In genomic region chr2:48465483-48465882, GRCm38 (mm10) we compare ENCODE assay signal across 19 mouse cellular contexts.
A peak's percentile ranks its signal among the peaks of the same experiment; 100 is the strongest.
DNase-seq lines count a peak whose midpoint lies in the region; ATAC-seq and TF ChIP-seq lines count a peak whose summit lies in the region.
"Had no signal": no experiment of that assay in that cellular context is flagged by ENCODE, and none has a peak within 500 bp of the region (broad histone marks: within the 10 kb centered on the region; RNA-seq: fewer than 3 reads in every experiment).

No protein-coding gene starts in this region.

- H3K4me3 ChIP-seq in intestine, embryonic 16.5 days (ENCODE audit: low read length) = no peak overlapping the region
- H3K4me3 ChIP-seq in stomach, postnatal 0 days (ENCODE audit: low read depth, low read length) = no peak overlapping the region
- H3K4me3 ChIP-seq: embryonic facial prominence, embryonic 10.5 days; embryonic facial prominence, embryonic 12.5 days; forebrain, embryonic 13.5 days; forebrain, embryonic 15.5 days had no signal

- WGBS in intestine, embryonic 16.5 days = 66% methylated on average over 4 of the region's 4 CpGs
- WGBS in stomach, postnatal 0 days = 69% methylated on average over 4 of the region's 4 CpGs

- no peaks in the 10 kb centered on the region for H3K4me1 ChIP-seq in intestine, embryonic 16.5 days (ENCODE audit: control insufficient read depth, insufficient read depth, low read length)
- H3K4me1 ChIP-seq in stomach, postnatal 0 days (replicated peaks; ENCODE audit: control insufficient read depth, insufficient read depth) = no peaks in the 10 kb centered on the region
- H3K4me1 ChIP-seq: embryonic facial prominence, embryonic 10.5 days; embryonic facial prominence, embryonic 12.5 days had no signal

- H3K36me3 ChIP-seq in intestine, embryonic 16.5 days (ENCODE audit: control insufficient read depth, insufficient read depth, low read length) = no peaks in the 10 kb centered on the region
- no peaks in the 10 kb centered on the region for H3K36me3 ChIP-seq in stomach, postnatal 0 days (ENCODE audit: control insufficient read depth, insufficient read depth, low read length)
- H3K36me3 ChIP-seq: embryonic facial prominence, embryonic 10.5 days; embryonic facial prominence, embryonic 12.5 days; forebrain, embryonic 15.5 days had no signal

- H3K9me3 ChIP-seq in intestine, embryonic 16.5 days (ENCODE audit: control insufficient read depth, low read length) = no peaks in the 10 kb centered on the region
- no peaks in the 10 kb centered on the region for H3K9me3 ChIP-seq in stomach, postnatal 0 days (ENCODE audit: control insufficient read depth, low read length)
- H3K9me3 ChIP-seq: embryonic facial prominence, embryonic 10.5 days; embryonic facial prominence, embryonic 12.5 days; forebrain, embryonic 13.5 days; forebrain, embryonic 15.5 days had no signal

- H3K4me2 ChIP-seq in intestine, embryonic 16.5 days (ENCODE audit: low read depth, low read length) = no peak overlapping the region
- no peak overlapping the region for H3K4me2 ChIP-seq in stomach, postnatal 0 days (replicated peaks; ENCODE audit: low read depth)
- H3K4me2 ChIP-seq: embryonic facial prominence, embryonic 12.5 days; forebrain, embryonic 13.5 days; forebrain, embryonic 15.5 days had no signal

- no peak overlapping the region for H3K27ac ChIP-seq in intestine, embryonic 16.5 days (ENCODE audit: low read length)
- no peak overlapping the region for H3K27ac ChIP-seq in stomach, postnatal 0 days (replicated peaks)
- H3K27ac ChIP-seq: embryonic facial prominence, embryonic 10.5 days; embryonic facial prominence, embryonic 12.5 days; forebrain, embryonic 13.5 days; forebrain, embryonic 15.5 days had no signal

- no peak overlapping the region for H3K9ac ChIP-seq in intestine, embryonic 16.5 days (ENCODE audit: low read depth, low read length)
- H3K9ac ChIP-seq in stomach, postnatal 0 days (ENCODE audit: low read length) = no peak overlapping the region
- H3K9ac ChIP-seq: embryonic facial prominence, embryonic 12.5 days; forebrain, embryonic 13.5 days; forebrain, embryonic 15.5 days had no signal

- TF ChIP-seq EP300 in stomach, postnatal 0 days (optimal IDR thresholded peaks at IDR 0.05) = no peak

- TF ChIP-seq CTCF in stomach, postnatal 0 days (IDR thresholded peaks at IDR 0.05; ENCODE audit: low read depth) = no peak

- ATAC-seq in intestine, embryonic 16.5 days = peak; percentile 85
- peak; percentile 63 for ATAC-seq in megakaryocyte, adult 5-6 weeks (ENCODE audit: poor library complexity, severe bottlenecking)
- peak; percentile 82 for ATAC-seq in stomach, postnatal 0 days (ENCODE audit: low FRiP score, low TSS enrichment)
- ATAC-seq: forebrain, embryonic 13.5 days; forebrain, embryonic 15.5 days had no signal

- H3K27me3 ChIP-seq in intestine, embryonic 16.5 days (replicated peaks; ENCODE audit: control insufficient read depth, insufficient read depth, low read length) = no peaks in the 10 kb centered on the region
- no peaks in the 10 kb centered on the region for H3K27me3 ChIP-seq in stomach, postnatal 0 days (ENCODE audit: control insufficient read depth, insufficient read depth, low read length)
- H3K27me3 ChIP-seq: embryonic facial prominence, embryonic 12.5 days; forebrain, embryonic 13.5 days; forebrain, embryonic 15.5 days had no signal

- peak; percentile 80 for DNase-seq in 416B (ENCODE audit: low read depth)
- DNase-seq in stomach, postnatal 0 days (ENCODE audit: low spot score) = peak; percentile 24
- no peak for DNase-seq in frontal cortex, postnatal 25 days (ENCODE audit: low spot score in 2 of 2)
- no peak for DNase-seq in spleen, adult 12 weeks (ENCODE audit: low spot score)
- DNase-seq in thymus, adult 18-20 months = no peak
- DNase-seq: adrenal gland, adult 2 months; adrenal gland, postnatal 10 days; adrenal gland, postnatal 36 days; cerebellum, adult 11-12 months; cerebellum, adult 2 months; cerebellum, adult 9-10 months; cerebellum, postnatal 10 days; cerebellum, postnatal 25 days had no signal

Comparison
In these comparisons a context has a peak if more than half of its experiments do, and no peak if none do; other contexts are left out.
1. DNase-seq: peak in 416B (single experiment) and stomach, postnatal 0 days (single experiment); none in frontal cortex, postnatal 25 days (0 of 2), spleen, adult 12 weeks (single experiment) and thymus, adult 18-20 months (0 of 2).
2. Peak in every context shown above with its lines, with median percentiles within 50 percentile points of each other: ATAC-seq.